Mouse (Mus musculus): Measurements from ENCODE around the gene Gm128. TPM values are rescaled to one million over a fixed set of nuclear protein-coding genes. Genes with fewer than 3 reads are reported as not detected.

Gene Gm128
- polyA plus RNA-seq, 1 experiment, result not detected

DNA sequence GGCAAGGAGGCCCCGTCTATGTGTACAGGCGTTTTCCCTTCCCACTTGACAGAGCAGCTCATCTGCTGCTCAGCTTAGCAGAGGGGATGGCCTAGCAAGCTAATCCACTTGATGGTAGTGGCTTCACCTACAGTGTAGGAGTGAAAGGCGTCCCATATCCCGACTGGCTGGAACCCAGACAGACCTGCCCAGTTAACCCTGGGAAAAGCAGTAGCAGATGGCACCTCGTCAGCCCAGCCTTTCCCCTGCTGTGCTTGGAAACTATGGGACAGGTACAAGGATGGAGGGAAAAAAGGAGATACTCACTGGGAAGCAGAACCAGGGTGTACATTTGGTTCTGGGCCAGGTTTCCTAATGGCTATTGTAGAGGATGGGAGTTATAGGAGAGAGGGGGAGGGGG, 9.0 kb upstream of the Gm128 start:
- TF ChIP-seq POLR2A (IDR thresholded peaks at IDR 0.05; ENCODE audit: borderline replicate concordance, low read depth, low read length) (no peak), CTCF (IDR thresholded peaks at IDR 0.05; ENCODE audit: low read depth, low read length) (no peak)

DNA sequence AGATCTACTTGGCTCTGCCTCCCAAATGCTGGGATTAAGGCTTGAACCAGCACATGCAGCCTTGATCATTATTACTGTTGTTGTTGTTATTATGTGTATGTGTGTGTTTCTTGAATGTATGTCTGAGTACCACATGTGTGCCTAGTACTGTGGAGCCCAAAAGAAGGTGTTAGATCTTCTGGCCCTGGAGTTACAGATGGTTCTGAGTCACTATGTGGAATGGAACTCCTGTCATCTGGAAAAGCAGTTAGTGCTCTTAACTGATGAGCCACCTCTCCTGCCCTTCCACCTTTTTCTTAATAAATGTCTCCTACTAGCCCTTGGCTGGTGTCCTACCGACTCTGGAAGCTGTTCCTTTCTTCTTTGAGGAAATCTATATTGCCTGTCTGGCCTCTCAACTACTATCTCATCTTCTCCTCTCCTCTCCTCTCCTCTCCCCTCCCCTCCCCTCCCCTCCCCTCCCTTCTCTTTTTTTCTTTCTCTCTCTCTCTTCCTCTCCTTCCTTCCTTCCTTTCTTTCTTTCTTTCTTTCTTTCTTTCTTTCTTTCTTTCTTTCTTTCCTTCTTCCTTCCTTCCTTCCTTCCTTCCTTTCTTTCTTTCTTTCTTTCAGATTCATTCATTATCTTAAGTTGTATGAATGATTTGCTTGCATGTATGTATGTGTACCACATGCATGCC, 6.4 kb upstream of the Gm128 start:
- TF ChIP-seq CTCF (IDR thresholded peaks at IDR 0.05; ENCODE audit: low read depth, low read length) (no peak), POLR2A (IDR thresholded peaks at IDR 0.05; ENCODE audit: borderline replicate concordance, low read depth, low read length) (no peak)
- Histone ChIP-seq H3K4me1 (ENCODE audit: control insufficient read depth, insufficient read depth, low read length) (peaks cover 7% of the 10 kb centered on the region), H3K27ac (ENCODE audit: insufficient read depth, low read depth, low read length) (no peak overlapping the region)

More for the DNA sequence above, 9.0 kb upstream of the Gm128 start:
- H3K27ac ChIP-seq (ENCODE audit: insufficient read depth, low read depth, low read length), result no peak overlapping the region
- H3K4me3 ChIP-seq (ENCODE audit: insufficient read depth, low read length), result no peak overlapping the region
- peaks cover 7% of the 10 kb centered on the region for H3K4me1 ChIP-seq (ENCODE audit: control insufficient read depth, insufficient read depth, low read length)

DNA sequence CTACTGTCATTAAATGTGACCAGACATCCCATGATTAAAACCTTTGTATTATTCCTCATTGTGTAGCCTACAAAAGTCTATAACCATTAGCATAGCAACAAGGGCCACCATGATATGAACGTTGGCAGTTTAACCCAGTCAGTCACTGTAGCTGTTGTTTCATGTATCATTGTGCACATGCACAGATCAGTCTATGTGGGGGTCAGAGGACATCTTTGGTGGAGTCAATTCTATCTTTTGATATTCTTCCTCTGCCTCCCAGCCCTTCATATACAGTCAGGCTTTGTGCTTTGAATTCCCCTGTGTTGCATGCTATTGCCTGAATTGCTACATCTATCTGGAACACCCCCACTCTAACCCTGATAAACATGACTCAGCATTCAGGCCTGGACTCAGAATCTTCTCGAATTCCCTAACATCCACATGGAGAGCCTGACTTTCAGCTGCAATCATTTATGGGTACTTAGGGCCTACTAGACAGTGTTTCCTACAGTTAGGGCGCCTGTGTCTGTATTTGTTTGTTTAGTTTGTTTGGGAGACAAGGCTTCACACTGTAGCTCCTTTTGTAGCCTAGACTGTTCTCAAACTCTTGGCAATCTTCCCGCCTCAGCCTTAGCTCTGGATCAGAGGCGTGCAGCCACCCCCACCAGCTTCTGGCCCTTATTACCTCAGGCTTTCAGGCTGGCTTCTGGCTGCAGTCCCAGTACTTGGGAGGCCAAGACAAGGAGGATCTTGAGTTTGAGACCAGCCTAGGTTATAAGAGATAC, 5.2 kb upstream of the Gm128 start:
- Histone ChIP-seq H3K4me3 (ENCODE audit: insufficient read depth, low read length) (no peak overlapping the region), H3K27ac (ENCODE audit: insufficient read depth, low read depth, low read length) (no peak overlapping the region), H3K4me1 (ENCODE audit: control insufficient read depth, insufficient read depth, low read length) (peaks cover 7% of the 10 kb centered on the region)
- TF ChIP-seq CTCF (IDR thresholded peaks at IDR 0.05; ENCODE audit: low read depth, low read length) (no peak), POLR2A (IDR thresholded peaks at IDR 0.05; ENCODE audit: borderline replicate concordance, low read depth, low read length) (no peak)

More for the DNA sequence above, 6.4 kb upstream of the Gm128 start:
- no peak overlapping the region for H3K4me3 ChIP-seq (ENCODE audit: insufficient read depth, low read length)

DNA sequence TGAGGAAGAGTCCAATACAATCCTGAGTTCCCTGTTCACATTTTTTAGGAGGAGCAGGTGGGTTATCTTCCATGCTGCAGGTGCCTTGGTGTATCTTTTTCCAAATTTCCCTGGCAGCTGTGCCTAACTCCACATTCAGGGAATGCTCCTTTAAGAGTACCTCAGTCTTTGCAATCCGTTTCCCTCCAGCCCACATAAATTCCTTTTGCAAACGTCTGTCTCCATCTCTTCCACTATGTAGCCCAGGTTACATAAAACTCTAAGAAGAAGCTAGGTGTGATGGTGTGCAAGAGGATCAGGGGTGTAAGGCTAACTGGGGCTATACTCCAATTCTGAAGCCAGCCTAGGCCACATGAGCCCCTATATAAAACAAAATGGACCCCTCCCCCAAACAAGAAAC, 1.7 kb upstream of the Gm128 start:
- H3K4me1 ChIP-seq (ENCODE audit: control insufficient read depth, insufficient read depth, low read length), result peaks cover 7% of the 10 kb centered on the region
- TF ChIP-seq CTCF (IDR thresholded peaks at IDR 0.05; ENCODE audit: low read depth, low read length) (no peak), POLR2A (IDR thresholded peaks at IDR 0.05; ENCODE audit: borderline replicate concordance, low read depth, low read length) (no peak)
- H3K4me3 ChIP-seq (ENCODE audit: insufficient read depth, low read length), result no peak overlapping the region
- no peak overlapping the region for H3K27ac ChIP-seq (ENCODE audit: insufficient read depth, low read depth, low read length)

DNA sequence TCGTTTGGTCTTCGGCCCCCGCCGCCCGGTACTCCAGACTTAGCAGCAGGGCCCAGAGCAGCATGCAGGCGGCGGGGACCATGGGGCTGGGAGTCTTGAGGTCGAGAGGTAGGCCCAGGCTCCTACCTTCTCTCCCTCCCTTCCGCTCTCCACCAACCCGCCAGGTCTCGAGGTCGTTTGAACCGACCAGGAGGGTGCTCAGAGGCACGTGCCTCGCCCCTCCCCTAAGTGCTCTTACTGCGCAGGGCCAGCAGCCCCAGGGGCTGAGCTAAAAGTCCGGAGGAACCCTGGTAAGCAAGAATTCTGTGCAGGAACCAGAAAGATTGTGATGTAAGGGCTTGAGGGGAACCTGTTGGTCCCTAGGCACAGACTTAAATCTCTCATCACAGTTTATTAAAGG, 498 bp downstream of the Gm128 start:
- H3K27ac ChIP-seq (ENCODE audit: insufficient read depth, low read depth, low read length), result no peak overlapping the region
- no peak overlapping the region for H3K4me3 ChIP-seq (ENCODE audit: insufficient read depth, low read length)
- peaks cover 4% of the 10 kb centered on the region; the same call in 1 of the 2 replicates for H3K4me1 ChIP-seq (ENCODE audit: control insufficient read depth, insufficient read depth, low read length)
- TF ChIP-seq POLR2A (IDR thresholded peaks at IDR 0.05; ENCODE audit: borderline replicate concordance, low read depth, low read length) (no peak), CTCF (IDR thresholded peaks at IDR 0.05; ENCODE audit: low read depth, low read length) (no peak)

DNA sequence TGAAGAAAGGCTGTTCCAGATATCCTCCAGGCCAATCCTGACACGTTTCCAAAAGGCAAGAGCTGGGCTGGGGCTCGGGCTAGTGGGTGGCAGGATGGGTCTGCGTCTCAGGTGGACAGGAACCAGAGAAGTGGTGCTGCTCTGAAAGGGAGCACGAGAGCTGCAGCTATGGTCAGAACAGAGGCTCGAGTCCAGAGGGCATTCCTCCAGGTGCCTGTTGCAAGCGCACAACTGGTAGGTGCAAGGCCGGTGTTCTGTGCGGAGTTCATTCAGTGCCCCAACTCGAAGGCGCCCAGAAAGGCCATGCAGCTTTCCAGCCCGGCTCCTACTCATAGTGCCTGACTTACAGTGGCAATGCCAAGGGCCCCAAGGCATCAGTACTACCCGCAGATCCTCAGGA, 1.4 kb downstream of the Gm128 start:
- H3K27ac ChIP-seq (ENCODE audit: insufficient read depth, low read depth, low read length), result no peak overlapping the region
- peaks cover 4% of the 10 kb centered on the region; the same call in 1 of the 2 replicates for H3K4me1 ChIP-seq (ENCODE audit: control insufficient read depth, insufficient read depth, low read length)
- H3K4me3 ChIP-seq (ENCODE audit: insufficient read depth, low read length), result no peak overlapping the region
- TF ChIP-seq CTCF (IDR thresholded peaks at IDR 0.05; ENCODE audit: low read depth, low read length) (no peak), POLR2A (IDR thresholded peaks at IDR 0.05; ENCODE audit: borderline replicate concordance, low read depth, low read length) (no peak)

DNA sequence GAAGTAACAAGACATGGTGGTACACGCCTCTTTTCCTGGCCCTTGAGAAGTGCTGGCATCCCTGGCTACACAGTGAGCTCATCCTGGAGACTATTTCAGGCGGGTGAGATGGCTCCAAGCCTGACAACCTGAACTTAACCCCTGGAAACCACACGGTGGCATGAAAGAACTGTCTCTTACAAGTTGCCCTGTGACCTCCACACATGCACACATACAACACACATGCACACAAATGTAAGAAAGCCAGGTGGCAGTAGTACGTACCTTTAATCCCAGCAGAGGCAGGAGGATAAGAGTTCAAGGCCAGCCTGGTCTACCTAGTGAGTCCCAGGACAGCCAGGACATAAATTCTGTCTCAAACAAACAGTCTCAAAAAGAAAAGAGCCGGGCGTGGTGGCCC, 2.4 kb downstream of the Gm128 start:
- TF ChIP-seq POLR2A (IDR thresholded peaks at IDR 0.05; ENCODE audit: borderline replicate concordance, low read depth, low read length), result no peak
- no peak for TF ChIP-seq CTCF (IDR thresholded peaks at IDR 0.05; ENCODE audit: low read depth, low read length)
- Histone ChIP-seq H3K4me3 (ENCODE audit: insufficient read depth, low read length) (no peak overlapping the region), H3K4me1 (ENCODE audit: control insufficient read depth, insufficient read depth, low read length) (peaks cover 4% of the 10 kb centered on the region; the same call in 1 of the 2 replicates), H3K27ac (ENCODE audit: insufficient read depth, low read depth, low read length) (no peak overlapping the region)

DNA sequence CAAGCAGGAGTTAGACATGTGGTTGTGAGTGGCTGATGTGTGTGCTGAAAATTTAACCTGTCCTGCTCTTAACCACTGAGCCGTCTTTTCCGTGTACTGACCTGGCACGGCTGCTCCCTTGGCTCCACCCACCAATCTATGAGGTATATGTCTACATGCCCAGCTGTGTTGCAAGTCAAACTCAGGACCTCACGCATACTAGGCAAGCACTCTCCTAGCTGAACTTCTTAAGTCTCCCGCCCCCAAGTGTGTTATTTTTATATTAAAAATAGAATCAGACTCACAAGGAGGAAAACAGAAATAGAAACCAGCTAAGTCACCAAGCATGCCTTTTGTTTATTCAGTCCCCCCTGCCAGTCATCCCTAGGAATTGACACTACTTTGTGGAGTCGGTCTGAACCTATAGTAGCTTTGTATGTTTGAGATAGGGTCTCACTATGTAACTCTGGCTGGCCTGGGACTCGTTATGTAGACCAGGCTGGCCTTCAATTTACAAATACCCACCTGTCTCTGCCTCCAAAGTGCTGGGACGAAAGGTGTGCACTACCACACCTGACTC, 3.8 kb downstream of the Gm128 start:
- Histone ChIP-seq H3K27ac (ENCODE audit: insufficient read depth, low read depth, low read length) (no peak overlapping the region), H3K4me3 (ENCODE audit: insufficient read depth, low read length) (no peak overlapping the region), H3K4me1 (ENCODE audit: control insufficient read depth, insufficient read depth, low read length) (peaks cover 7% of the 10 kb centered on the region)
- TF ChIP-seq CTCF (IDR thresholded peaks at IDR 0.05; ENCODE audit: low read depth, low read length), result no peak
- no peak for TF ChIP-seq POLR2A (IDR thresholded peaks at IDR 0.05; ENCODE audit: borderline replicate concordance, low read depth, low read length)

DNA sequence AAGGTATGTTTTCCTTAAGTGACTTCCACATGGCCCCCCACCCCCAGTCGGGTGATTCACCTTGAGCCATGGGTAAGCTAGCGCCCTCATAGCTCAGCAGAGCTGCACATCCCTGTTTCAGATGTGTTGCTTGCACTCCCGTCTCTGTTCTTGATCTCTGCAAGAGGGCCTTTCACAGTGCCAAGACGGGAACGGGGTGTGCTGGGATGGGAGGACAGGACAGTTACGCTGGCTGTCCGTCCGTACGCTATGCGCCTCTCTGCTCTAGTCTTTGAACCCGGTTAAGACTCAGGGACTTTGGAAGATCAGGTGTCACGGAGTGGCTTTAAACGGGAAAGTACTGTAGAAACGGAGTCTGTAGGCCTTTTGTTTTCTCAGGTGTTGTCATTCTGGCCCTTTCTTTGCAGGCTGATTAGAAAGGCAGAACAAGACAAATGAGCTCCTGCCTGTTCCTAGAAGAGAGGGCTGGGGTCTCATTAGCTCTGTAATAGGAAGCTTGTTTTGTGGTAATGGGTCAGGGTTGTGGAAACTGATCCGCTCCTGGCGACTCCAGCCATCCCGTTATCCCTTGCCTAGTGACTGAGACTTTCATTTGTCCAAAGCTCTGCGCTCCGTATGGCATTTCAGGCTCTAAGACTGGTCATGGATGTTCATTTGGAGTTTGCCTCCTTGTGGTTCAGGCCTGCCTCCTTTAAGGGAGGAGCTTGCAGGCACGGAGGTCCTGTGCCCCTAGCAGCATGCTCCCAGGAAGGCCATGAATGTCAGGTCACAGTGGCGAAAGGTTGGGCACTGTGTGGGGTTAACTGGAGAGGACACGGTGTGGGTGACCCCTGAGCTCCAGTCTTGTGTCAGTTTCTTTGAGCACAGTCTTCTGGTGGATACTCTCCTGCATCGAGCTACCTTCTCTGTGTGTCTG, 5.8 kb downstream of the Gm128 start:
- TF ChIP-seq POLR2A (IDR thresholded peaks at IDR 0.05; ENCODE audit: borderline replicate concordance, low read depth, low read length), result no peak
- no peak for TF ChIP-seq CTCF (IDR thresholded peaks at IDR 0.05; ENCODE audit: low read depth, low read length)
- Histone ChIP-seq H3K4me3 (ENCODE audit: insufficient read depth, low read length) (no peak overlapping the region), H3K27ac (ENCODE audit: insufficient read depth, low read depth, low read length) (no peak overlapping the region), H3K4me1 (ENCODE audit: control insufficient read depth, insufficient read depth, low read length) (peaks cover 22% of the 10 kb centered on the region)

All from bone marrow macrophage, adult 2 months (primary cell).